Mouse (Mus musculus): Measurements from ENCODE around the gene Ano4.

- TF ChIP-seq CTCF (IDR thresholded peaks at IDR 0.05; ENCODE audit: borderline replicate concordance, insufficient read depth, low read length) (no peak), POLR2A (IDR thresholded peaks at IDR 0.05; ENCODE audit: low read depth, low read length) (no peak)
These were observed 180.0 kb downstream of the Ano4 start for GRCm38 (mm10) chr10:89164533-89164932.

Measured in embryonic fibroblast, embryonic 13.5 days (primary cell).